Mouse (Mus musculus) heart, postnatal 36 days (tissue): Measurements from ENCODE around the gene Tecr. TPM values are rescaled to one million over a fixed set of nuclear protein-coding genes. Genes with fewer than 3 reads are reported as not detected.
A peak's percentile ranks its signal among the peaks of the same experiment; 100 is the strongest.
"Not testable (repeated sequence)": the region's sequence is repeated elsewhere in the genome, so short reads cannot be mapped to it uniquely, and the experiment has no call there.

ENCODE experiments used
- DNase-seq, 2 experiments: peaks; one replicate each; pipeline ENCODE4 v3.0.0; 2021 to 2022
- intact Hi-C: fragments of 180-260 bp; cut with DNase I; formaldehyde crosslinking; loops from one replicate; pipeline ENCODE4 v1.15.1; 2025
- total RNA-seq, 2 experiments: library from RNA; stranded (reverse); gene quantifications; 2 replicates each; pipeline ENCODE4 v1.2.3; 2021

Tecr gene
- total RNA-seq, 2 experiments from 2014 or later = 431 to 554 TPM

- intact Hi-C loops = no loop called here
- no peak for DNase-seq
Observed at GRCm38 (mm10) chr8:83619568-83620285, 12.0 kb upstream of the Tecr start.

DNA sequence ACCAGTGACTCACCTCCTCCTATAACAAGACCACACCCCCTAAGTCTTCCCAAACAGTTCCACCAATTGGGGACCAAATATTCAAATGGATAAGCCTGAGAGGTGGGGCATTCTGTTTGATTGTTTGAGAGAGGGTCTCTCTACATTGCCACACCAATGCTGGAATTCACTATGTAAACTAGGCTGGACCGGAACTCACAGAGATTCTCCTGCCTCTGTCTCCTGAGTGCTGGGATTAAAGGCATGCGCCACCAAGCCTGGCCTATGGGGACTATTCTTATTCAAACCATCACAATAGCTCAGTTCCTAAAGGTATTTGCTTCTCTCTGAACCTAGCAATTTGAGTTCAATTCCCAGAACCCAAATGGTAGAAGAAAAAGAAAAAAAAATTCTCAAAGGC lies 10.8 kb upstream of the Tecr start:
- DNase-seq = no peak
- intact Hi-C loops = no loop called here

DNA sequence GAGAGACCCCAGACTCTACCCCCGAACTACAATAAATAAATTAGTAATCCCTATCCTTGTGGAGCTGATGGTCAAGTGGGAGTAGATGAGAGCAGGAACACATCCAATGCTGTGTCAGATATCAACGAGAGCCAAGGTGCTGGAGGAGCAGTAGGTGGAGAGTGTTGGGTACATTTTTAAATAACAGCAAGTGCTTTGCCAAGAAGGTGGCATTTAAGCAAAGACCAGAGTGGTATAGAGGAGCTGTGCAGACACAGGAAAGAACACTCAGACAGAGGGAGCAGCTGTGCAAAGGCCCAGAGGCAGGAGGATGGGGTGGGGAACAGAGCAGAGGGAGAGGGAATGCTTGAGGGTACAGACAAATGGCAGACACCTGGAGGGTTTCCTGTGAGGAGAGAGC lies 9.3 kb upstream of the Tecr start:
- DNase-seq = no peak
- intact Hi-C loops = no loop called here

GRCm38 (mm10) chr8:83616625-83617024 lies 8.9 kb upstream of the Tecr start:
- intact Hi-C loops = no loop called here
- no peak for DNase-seq

DNA sequence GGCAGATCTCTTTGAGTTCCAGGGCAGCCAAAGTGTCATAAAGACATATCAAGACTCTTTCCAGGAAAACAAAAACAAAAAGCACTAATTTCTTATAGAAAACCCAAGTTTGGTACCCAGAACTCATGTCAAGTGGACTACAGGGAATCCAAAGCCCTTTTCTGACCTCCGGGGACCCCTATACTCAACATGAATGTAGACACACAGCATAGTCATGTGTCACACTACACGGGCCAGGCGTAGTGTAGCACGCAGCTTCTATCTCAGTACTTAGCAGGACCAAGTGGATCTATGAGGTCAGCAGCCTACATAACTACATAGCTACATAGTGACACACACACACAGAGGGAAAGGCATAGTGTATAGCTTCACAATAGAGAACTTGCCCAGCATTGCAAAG lies 5.9 kb upstream of the Tecr start:
- intact Hi-C loops = no loop called here
- DNase-seq = no peak

GRCm38 (mm10) chr8:83611921-83612320 lies 4.2 kb upstream of the Tecr start:
- DNase-seq = no peak
- intact Hi-C loops = no loop called here

GRCm38 (mm10) chr8:83609547-83610180 lies 1.9 kb upstream of the Tecr start:
- intact Hi-C loops = no loop called here
- DNase-seq = no peak

GRCm38 (mm10) chr8:83609086-83609485 lies 1.3 kb upstream of the Tecr start:
- intact Hi-C loops = no loop called here
- DNase-seq = no peak

DNA sequence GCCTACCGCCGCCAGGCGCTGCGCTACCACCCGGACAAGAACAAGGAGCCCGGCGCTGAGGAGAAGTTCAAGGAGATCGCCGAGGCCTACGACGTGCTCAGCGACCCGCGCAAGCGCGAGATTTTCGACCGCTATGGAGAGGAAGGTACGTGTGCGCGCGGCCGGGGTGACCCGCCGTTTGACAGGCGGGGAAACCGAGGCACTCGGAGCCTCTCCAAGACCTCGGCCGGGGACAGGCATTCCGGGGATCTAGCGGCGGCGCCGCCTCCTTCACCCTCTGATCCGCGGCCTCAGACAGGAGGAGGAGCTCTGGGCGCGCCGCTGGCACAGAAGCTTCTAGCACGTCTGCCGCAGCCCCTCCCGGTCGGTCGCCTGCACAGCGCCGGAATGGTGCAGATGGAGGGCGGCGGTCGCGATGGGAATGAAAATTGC lies 643 bp upstream of the Tecr start:
- peak; percentile 83 to 88 for DNase-seq
- intact Hi-C loops = no loop called here

GRCm38 (mm10) chr8:83602650-83603029 lies 5.1 kb downstream of the Tecr start:
- intact Hi-C loops = no loop called here

GRCm38 (mm10) chr8:83599814-83600213 lies 8.0 kb downstream of the Tecr start:
- intact Hi-C loops = loop anchor here (10.0 kb wide), 1 partner anchor 155 kb away; no protein-coding TSS in a partner anchor
- no peak for DNase-seq

More at GRCm38 (mm10) chr8:83602650-83603029, 5.1 kb downstream of the Tecr start:
- DNase-seq = no peak

- intact Hi-C loops = loop anchor here (10.0 kb wide), 1 partner anchor 153 kb away; no protein-coding TSS in a partner anchor
- DNase-seq = no peak
Observed at GRCm38 (mm10) chr8:83598146-83598545, 9.6 kb downstream of the Tecr start.

DNA sequence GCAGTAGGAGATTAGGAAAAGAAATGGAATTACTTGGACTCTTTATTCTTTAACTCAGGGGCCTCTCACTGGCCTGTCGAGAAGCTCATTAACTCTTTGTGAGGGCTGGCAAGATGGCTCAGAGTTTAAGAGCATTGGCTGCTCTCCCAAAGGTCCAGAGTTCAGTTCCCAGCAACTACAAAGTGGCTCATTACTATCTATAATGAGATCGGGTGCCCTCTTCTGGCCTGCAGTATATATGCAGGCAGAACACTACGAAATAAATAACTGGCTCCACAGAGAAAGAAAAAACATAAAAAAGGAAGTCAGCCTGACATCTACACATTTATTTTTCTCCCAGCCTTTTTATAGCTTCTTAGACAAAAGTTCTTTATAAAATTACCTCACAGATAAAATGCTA lies 11.4 kb downstream of the Tecr start:
- no peak for DNase-seq
- intact Hi-C loops = loop anchor here (10.0 kb wide), 1 partner anchor 152 kb away; no protein-coding TSS in a partner anchor

- intact Hi-C loops = loop anchor here (10.0 kb wide), 1 partner anchor 150 kb away; no protein-coding TSS in a partner anchor
- DNase-seq = not testable (repeated sequence)
Observed at GRCm38 (mm10) chr8:83595050-83595345, 12.8 kb downstream of the Tecr start.

- peak; percentile 90 to 92 for DNase-seq
- intact Hi-C loops = loop anchor here (10.0 kb wide), 1 partner anchor 150 kb away; no protein-coding TSS in a partner anchor
Observed at GRCm38 (mm10) chr8:83594167-83595049, 13.4 kb downstream of the Tecr start.

- intact Hi-C loops = loop anchor here (2.0 to 10.0 kb wide), 2 partner anchors 25 to 149 kb away; no protein-coding TSS in a partner anchor
- no peak for DNase-seq
Observed at GRCm38 (mm10) chr8:83593325-83594166, 14.2 kb downstream of the Tecr start.

DNA sequence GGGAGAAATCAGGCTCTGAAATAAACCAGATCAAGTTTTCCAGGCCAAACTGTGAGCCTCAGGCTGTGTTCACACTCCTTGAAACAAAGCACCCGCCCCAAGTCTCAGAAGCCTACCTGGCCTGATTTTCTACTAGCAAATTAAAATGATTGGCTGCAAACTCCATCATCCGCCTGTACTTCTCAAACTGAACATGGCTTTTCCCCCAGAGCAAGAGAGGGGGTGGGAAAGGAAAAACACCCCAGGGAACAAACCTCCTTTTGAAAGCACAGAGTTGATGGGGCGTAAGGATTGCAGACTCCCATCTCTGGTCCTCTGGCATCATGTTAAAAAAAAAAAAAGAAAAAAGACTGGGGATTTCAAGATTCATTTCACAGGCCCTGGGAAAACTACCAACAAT lies 15.1 kb downstream of the Tecr start:
- intact Hi-C loops = loop anchor here (2.0 to 10.0 kb wide), 2 partner anchors 24 to 148 kb away; no protein-coding TSS in a partner anchor
- DNase-seq = no peak

DNA sequence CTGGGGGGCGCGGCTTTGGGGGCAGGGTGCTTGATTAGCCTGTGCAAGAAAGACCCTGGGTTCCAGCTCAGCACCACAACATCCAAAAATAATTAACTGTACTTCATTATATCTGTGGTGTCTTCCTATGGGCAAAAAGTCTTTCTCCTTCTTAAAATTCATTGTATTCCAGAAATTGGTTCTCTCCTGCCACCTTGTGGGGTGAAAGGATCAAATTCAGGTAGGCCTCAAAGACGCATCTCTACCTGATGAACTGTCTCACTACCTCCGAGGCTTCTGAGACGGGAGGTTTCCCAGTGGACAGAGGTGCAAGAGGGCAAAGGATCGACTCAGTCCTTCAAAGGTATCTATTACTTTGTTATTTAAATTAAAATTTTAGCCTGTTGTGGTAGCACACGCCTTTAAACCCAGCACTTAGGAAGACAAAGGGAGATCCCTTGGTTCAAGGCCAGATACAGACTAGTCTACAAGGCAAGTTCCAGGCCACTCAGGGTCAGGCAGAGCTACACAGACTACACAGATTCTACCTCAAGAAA lies 17.2 kb downstream of the Tecr start:
- DNase-seq = no peak
- intact Hi-C loops = loop anchor here (10.0 kb wide), 1 partner anchor 146 kb away; no protein-coding TSS in a partner anchor

DNA sequence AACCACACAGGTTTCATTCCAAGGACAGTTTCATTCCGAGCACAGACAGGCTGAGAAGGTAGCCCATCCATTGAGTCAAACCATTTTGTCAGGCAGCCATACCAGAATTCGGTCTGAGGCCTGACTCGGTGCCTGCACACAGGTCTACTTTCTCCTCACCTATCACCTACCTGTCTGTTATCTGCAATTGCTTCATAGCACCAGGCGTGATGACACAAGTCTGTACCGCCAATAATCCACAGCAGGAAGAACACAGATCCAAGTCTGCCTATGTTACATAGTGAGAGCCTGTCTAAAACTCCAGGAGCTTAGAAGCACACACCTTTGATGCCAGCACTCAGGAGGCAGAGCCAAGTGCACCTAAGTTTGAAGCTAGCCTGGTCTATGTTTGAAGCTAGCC lies 18.9 kb downstream of the Tecr start:
- intact Hi-C loops = no loop called here
- no peak for DNase-seq

- intact Hi-C loops = no loop called here
- no peak for DNase-seq
Observed at GRCm38 (mm10) chr8:83587644-83588043, 20.1 kb downstream of the Tecr start.
